Mouse (Mus musculus) lung, postnatal 36 days (tissue): ENCODE results near the gene Utrn.
A peak's percentile ranks its signal among the peaks of the same experiment; 100 is the strongest.

Experiments used
- DNase-seq: peaks from one replicate; pipeline ENCODE4 v3.0.0; 2022; ENCODE audit warnings: mixed read lengths

Utrn gene

DNA sequence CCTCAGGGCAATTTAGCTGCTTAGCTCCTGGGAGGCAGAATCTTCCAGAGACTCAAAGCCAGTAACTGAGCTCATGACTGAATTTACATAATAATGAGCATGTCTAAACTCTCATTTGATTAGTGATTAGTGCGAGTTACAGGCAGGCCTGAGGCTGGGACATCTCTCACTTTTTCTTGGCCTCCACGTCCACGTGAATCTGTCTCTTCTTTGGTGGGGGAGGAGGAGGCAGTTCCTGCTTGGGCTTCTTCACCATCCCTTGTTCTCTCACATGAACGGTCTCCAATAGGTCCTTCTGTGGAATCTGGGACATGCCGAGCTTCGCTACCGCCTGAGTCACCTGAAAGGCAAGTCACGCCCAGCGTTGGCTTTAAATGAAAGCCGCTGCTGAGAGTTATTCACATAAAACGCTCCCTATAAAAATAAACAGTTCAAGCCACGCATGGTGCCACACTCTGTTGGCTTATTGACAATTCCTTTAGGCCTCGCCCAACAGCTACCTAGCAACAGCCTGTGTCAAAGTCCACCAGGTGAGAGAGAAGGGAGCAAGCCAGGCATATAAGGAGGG, 143.0 kb downstream of the Utrn start:
- DNase-seq = peak; percentile 81

DNA sequence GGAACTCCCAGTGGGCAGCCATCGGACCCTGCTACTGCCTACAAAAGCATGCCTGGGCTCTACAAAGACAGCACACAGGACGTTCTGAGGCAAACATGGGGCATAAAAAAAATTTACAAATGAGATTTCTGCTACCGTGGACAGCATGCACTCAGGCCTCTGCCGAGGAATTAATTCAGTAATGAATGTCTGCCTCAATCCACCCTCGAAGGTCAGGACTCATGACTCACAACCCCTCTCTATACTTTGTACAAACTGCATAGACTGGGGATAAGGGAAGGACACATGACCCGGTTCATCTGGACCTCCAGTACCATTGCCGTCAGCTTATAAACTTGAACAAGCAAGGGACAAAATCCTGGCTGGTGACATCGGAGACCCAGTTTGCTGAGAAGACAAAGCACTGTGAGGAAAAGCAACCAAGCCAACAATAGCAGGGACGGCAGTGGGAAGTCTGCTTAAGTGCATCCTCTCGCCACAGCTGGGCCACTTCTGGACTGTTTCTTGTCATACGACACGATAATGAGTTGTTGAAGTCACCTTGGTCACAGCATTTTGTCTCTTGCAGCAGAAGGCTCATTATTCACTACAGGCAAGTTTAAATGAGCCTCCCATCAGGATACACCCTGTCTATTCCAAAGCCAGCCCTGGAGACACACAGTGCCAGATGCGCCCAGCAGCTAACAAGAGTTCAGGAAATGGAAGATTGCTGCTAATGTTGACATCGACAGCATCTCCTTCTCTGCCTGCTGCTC, 144.7 kb downstream of the Utrn start:
- no peak for DNase-seq

DNA sequence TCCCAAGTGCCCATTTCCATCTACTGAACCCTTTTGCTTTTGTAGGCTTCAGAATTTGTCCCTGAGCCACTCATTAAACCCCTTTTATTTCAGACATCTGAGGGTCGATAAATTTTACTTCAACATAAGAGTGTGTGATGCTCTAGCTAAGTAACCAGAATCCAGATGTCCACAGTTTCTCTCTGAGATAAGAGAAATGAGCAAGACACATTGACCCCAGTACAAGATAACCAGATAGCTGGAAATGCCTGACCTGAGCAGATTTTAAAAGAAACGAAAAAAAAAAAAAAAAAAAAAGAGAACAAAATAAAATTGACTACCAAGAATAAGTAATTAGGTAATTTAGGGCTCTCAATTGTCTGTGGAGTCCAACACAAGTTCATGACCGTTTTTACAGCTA, 145.9 kb downstream of the Utrn start:
- no peak for DNase-seq

DNA sequence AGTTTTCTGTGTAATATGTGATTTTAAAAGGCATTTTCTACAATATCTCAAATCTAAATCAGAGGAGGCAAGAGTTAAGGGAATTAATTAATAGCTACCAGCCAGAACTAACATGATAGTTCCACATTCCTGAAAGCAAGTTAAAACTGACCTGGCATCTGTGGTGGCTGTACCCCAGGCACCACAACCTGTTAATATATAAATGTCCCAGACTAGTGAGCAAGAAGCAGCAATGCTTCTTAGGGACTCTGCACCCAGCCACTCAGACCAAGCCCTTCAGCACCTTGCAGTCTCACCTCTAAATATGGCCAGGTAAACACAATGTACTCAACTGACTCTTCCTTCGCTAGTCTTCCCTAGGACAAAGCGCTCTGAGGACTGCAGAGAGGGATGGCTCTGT, 147.1 kb downstream of the Utrn start:
- DNase-seq = no peak

DNA sequence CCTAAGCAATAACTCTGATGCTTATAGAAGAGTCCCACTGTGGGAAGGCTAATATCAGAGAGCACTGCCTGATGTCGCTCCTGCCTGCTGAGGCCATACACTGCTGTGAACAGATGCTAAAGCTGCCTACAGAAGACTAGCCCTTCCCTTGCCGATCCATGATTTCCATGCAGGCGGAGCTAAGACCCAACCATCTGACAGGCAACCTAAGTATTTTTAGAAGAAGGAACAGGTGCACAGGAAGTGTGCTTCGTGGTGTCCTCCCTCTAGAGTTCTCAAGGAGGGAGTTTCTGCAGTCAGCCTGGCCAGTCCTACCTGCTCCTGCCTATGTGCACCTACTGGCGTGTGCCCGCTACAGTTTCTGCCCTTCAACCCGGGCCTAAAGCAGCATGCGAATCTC, 150.8 kb downstream of the Utrn start:
- no peak for DNase-seq

DNA sequence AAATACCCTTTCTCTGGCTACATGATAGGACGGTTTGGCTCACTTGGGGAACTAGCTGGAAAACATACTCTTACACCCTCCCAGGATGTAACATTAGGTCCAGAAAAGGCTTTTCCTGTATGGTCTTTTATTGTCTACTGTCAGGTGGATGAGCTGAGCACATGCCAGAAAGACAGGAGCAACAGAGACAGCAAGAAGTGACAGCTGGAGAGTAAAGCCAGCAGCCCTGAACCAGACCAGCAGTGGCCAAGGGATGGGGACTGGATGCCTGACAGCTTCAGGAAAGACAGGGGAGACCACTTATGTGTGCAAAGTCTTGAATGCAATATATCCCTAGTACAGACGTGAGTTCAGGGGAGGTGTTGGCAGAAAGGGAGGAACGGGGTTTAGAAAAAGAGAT, 151.8 kb downstream of the Utrn start:
- no peak for DNase-seq

DNA sequence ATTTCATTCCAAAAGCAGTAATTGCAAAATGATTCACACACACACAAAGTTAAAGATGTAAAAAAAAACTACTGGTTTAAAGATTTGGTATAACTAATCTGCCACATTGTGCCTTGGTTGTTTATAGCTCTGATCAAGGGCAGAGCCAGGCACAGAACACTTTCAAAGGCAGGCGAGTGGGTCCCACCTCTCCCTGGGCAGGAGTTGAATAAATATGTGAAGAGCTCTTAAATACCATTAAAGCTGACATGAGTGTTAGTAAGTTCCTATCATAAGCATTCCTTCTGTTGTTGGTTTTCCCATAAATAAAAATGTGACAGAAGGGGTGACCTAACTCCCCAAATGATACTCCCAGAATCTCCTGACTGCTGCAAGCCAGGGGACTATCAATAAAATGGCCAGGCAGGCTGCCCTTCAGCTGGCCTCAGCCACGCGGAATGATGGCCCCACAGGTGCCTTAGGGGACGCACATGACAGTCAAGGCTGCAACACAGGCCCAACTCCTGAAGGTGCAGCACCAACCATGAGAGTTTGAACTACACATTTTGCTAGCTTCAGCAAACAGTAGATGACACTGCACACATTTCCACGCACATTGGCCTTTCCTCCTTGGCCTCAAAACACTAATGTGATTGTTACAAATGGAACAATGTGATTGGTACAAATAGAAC, 152.4 kb downstream of the Utrn start:
- peak; percentile 66 for DNase-seq

DNA sequence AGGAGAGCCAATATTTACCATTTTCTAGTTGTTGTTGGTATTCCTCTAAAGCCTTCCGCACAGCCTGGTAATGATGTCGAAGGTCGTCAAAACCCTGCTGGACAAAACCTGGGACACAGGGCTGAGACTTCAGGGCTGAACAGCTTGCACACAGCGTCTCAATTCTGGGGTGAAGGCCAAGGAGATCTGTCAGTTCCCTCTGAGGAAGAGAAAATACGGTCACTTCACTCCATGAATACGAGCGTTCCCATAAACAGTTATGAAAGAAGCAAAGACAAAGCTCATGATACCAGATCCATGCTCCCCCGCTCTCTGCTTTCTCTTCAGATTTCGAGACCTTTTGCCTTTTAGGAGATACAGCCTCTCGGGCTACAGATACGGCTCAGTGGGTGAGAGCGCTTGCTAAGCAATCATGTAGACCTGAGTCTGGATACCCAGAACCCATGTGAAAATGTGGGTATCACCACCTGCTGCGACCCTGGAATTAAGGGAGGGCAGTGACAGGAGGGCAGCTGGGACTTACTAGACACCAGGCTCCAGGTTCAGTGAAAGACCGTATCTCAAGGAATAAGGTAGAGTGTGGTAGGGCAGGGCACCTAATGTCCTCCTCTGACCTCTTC, 155.8 kb downstream of the Utrn start:
- no peak for DNase-seq

DNA sequence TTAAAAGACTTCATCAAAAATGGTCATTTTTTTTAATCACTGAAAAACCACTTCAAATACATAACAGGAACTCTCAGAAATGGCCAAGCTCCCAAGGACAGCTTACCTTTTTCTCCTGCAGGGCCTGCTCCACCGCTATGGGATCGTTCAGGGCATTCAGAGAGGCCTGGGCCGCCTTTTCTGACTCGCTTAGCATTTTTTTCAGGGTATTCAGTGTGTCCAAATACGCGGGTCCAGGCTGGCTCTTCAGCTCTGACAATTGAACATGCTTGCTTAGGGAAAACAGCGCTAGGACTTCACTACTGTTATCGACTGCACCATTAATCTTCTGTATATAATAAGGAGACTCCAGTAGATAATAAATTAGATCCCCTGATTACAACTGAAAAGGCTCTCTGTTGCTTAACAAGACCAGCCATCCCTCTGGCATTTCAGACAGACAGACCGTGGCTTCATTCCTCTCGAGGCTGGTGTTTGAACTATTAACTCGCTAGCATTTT, 157.8 kb downstream of the Utrn start:
- DNase-seq = no peak

DNA sequence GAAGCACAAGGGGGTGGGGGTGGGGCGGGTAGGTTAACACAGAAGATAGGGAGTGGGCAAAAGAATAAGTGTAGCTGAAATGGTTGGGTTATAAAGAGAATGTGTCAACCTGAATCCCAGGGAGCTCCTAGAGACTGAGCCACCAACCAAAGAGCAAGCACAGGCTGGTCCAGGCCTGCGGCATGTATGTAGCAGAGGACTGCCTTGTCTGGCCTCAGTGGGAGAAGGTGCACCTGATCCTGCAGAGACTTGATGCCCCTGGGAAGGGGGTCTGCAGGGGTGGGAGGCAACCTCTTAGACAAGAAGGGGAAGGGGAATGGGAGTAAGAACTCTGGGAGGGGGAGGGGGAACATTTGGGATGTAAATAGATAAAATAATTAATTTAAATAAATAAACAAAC, 162.6 kb downstream of the Utrn start:
- DNase-seq = no peak

DNA sequence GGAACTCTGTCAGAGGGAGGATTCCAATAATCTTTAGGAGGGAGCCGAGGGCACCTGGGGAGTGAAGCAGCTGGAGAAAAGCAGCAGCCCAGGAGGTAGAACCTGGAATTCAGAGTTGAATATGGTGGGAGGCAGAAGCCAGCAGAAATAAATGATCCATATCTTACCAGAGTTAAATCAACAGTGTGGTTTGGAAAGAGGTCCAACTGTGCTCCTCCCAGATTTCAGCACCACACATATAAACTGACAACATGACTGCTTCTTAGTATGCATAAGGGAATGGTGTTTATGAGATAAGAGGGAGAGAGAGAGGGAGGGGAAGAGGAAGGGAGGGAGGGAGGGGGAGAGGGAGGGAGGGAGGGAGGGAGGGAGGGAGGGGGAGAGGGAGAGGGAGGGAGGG, 163.2 kb downstream of the Utrn start:
- no peak for DNase-seq

DNA sequence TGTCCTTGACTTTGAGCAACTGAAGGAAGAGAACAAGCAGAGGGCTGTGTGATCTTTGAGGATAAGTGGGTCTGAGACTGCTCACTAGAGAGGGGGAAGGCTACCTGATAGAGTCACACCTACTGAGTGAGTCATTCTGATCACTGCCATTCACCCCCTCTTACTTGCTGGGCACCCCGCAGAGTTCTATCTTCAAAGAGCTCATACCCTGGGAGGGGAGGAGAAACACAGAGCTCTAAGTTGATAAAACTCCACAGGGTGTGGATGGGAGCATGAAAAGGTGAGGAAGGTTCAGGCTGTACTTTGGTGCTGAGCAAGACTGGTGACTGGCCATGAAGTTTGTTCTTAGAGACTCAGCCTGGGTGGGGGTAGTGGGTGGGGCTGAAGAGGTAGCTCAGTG, 164.9 kb downstream of the Utrn start:
- no peak for DNase-seq

DNA sequence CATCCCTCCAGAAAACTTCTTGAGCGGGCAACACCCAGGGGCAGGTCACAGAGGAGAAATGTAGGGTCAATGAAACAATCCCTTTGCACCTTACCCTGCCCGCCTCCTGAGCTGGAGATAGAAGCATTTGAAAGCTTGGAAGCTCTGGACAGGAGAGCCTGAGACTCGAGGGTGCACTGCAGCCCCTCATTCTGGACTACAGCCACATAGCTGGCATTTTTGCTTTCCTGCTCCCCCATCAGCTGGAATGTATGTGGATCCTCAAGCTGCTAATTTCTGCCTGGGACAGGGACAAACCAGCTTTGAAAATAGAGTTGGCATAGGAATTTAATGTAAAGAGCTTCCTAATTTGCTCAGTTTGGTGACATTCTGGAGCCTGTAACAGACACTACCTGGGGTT, 165.6 kb downstream of the Utrn start:
- DNase-seq = no peak

DNA sequence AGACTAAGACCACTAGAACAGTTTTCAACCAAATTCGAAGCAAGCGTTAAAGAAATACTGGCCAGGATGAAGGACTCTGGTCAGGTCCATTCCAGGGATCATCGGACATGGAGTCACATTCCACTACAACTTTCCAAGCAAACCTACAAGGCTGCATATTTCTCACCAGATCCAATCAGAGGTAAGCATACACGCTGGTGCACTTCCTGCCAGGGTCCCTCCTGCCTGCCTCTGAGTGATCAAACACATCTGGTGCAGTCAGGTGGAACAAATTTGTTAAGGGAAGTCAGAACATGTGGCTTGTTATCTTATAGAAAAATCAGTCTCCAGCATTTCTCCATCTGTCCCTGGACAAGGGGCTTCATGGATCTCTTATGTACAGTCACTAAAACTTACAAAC, 167.0 kb downstream of the Utrn start:
- DNase-seq = no peak

DNA sequence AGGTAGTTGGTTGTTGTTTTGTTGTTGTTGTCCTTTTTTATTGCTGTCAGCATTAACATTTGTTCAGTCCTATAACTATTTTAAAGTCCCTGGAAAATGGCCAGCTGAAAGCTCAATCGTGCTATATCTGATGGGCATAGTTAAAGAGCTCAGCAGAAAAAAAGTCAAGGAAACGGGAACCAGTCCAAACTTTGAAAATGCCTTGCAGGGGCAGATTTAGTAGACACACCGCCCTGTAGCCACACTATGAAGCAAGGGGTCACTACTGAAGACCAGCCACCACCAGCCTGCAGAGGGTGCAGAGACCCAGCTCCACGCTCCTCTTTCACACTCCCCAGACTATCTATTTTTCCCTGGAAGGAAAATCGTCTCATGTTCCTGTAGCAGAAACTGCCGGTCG, 167.5 kb downstream of the Utrn start:
- no peak for DNase-seq

DNA sequence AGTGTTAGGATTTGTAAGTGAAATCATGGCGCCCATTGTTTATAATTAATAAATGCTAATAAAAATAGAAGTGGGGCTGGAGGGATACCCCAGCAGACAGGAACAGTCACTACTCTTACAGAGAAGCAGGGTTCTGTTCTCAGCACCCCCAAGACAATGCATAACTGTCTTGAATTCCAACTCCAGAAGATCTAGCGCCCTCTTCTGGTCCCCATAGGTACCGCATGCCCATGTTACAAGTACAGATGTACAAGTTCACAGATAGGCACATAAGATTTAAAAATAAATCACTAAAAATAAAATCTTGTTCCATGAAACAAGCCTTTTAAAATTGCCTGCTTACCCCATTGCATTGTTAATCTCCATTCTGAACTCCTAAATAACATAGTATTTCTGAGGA, 168.6 kb downstream of the Utrn start:
- DNase-seq = peak; percentile 39

DNA sequence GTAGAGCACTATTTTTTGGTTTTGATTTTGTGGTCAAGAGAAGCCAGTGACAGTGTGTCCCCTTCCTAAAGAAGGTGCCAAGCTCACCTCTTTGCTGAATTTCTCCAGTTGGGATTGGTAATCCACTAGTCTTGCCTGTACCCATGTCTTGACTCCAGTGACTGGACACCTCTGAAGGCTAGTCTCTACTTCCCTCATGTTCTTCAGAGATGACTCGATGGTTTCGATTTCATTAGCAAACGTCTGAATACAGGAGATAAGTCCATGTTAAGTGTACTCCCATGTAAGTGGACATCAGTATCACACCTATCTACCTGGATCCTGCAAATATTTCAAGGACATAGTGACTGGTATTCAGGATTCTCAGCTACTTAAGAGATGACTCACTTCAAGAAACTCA, 171.3 kb downstream of the Utrn start:
- no peak for DNase-seq

DNA sequence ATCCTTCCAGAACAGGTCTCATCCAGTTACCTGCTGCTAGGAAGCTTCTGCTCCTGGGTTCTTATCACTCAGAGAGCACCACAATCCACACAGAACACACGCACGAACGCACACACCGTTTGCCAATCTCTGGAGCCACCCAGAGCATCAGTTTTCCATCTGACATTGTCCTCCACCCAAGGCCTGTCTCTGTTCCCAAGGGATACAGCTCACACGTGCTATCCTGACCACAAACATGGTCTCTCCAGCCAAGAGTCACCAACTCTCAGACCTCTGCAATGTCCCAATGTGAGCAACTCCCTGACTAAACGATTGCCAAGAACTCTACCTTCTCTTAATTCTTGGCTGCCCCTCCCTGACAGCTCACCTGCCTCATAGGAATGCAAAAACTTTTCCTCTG, 172.5 kb downstream of the Utrn start:
- no peak for DNase-seq

DNA sequence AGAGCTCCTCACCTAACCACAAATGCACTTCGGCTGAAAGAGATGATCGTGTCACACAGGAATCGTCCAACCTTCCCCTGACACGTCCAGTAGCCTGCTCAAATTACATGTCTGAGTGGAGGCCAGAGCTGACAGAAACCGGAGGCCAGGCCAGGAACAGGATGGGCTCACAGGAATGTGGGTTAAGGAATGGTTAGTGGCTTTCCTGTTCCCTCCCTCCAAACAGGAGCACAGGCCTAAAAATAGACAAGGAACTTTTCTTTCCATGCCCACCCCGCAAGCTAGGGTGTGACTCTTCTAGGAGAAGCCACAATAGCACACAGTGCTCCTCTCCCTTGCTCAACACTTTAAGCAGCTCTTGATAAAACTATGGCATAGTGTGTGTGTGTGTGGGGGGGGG, 174.4 kb downstream of the Utrn start:
- peak; percentile 69 for DNase-seq

DNA sequence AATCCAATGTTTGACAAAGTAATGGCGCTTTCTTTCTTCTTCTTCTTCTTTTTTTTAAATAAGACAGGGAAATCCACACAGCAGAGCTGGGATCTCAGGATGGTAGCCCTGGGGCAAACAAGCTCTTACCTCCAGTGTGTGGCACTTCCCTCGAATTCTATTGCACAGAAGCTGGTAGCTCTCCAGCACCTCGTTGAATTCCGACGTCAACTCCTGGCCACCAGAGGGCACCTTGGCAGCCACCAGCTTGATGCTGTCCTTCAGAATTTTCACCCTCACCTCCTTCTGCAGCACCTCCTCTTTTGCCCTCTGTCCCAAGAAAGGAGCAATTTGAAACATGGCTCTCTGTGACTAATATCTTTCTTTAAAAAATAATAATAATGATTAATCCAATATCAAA, 178.6 kb downstream of the Utrn start:
- DNase-seq = peak; percentile 89

DNA sequence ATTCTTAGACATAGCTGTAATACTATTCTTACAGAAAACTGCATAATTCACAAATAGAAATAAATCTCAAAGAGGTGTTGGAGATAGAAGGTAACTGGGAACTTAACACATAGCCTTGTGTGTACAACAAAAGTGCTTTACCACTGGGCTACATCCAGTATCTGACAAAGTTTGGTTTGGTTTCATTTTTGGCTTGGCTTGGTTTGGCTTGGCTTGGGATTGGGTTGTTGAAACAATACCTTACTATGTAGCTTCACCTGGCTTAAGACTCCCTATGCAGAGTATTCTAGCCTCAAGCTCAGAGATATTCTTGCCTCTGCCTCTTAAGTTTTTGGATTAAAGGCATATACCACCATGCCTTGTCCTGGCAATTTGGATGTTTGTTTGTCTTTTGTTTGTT, 183.5 kb downstream of the Utrn start:
- DNase-seq = no peak

DNA sequence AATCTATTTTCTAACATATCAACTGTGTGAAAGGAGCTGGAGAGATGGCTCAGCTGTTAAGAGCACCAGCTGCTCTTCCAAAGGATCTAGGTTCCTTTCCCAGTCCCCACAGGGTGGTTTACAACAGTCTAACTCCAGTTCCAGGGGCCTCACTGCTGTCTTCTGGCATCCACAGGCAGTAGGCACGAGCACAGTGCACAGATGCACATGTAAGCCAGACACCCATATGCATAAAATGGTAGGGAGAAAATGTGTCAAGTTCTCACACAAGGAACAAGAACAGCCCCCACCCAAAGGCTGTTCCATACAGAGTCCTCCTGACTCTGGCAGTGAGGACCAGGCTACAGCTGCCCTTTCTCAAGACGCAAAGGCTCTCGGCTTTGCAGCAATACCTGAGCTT, 185.1 kb downstream of the Utrn start:
- DNase-seq = no peak

DNA sequence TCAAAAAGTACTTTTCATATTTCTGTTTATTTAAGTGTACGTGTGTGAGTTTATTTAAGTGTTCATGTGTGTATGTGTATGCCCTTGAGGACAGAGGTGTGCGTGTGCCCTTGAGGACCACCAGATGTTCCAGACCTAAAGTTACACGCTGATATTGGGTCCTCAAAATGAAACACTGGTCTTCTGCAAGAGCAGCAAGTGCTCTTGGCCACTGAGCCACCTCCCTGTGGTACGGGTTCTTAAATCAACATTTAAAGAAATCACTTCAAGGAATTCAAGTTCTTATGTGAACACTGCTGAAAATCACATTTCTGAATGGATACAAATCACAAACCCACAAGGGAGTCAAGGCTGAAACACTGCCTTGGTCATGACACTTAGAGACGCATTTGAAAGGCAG, 195.9 kb downstream of the Utrn start:
- DNase-seq = no peak

DNA sequence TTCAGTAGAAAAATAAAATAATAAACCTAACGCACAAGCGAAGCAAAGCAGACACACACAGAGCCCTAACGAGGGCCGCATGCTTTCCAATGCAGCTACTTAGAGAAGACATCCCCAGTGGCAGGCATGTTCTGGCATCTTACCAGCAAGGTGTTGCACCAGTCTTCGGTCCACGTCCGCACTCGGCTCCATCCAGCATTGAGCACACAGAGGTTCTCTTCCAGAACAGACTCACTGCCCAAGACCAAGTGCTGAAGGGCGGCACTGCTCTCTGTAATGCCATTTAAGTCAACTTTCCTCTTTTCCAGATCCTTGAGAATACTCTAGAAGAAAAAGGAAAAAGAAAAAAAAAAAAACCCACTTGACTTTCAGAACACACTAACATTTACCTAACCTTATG, 197.6 kb downstream of the Utrn start:
- DNase-seq = peak; percentile 29
